In the genomic region with DNA sequence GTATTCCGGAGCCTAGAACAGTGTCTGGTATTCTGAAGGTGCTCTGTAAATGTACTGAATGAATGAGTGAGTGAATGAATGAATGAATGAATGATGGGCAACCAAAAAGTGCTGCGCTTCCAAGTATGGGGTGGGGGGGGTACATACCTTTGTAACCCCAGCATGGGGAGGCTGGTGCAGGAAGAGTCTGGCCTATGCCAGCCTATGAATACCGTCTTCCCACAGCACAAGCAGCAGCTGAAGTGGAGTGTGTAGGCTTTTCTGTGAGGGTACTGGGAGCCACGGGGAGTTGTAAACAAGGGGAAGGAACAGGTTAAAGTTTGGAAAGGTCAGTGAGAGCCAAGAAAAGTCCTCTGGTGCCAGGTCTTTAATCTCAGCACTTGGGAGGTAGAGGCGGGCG, we compare ENCODE assay signal across 22 mouse cellular contexts. TPM values are rescaled to one million over a fixed set of nuclear protein-coding genes. Genes with fewer than 3 reads are reported as not detected.
A peak's percentile ranks its signal among the peaks of the same experiment; 100 is the strongest.
DNase-seq lines count a peak whose midpoint lies in the region; ATAC-seq and TF ChIP-seq lines count a peak whose summit lies in the region.
"Had no signal": no experiment of that assay in that cellular context is flagged by ENCODE, and none has a peak within 500 bp of the region (broad histone marks: within the 10 kb centered on the region; RNA-seq: fewer than 3 reads in every experiment).

No protein-coding gene starts in this region.

- TF ChIP-seq CTCF in heart, adult 2 months (IDR thresholded peaks at IDR 0.05), result no peak
- TF ChIP-seq CTCF in heart, postnatal 0 days (IDR thresholded peaks at IDR 0.05; ENCODE audit: low read depth), result no peak
- TF ChIP-seq CTCF in E14TG2a.4 (conservative IDR thresholded peaks at IDR 0.05; ENCODE audit: low read length), result no peak

- H3K27ac ChIP-seq in heart, adult 2 months, result peak overlapping the region; percentile 71
- H3K27ac ChIP-seq in heart, postnatal 0 days (ENCODE audit: low read depth), result peak overlapping the region; percentile 75
- no peak overlapping the region; the same call in 1 of the 2 replicates for H3K27ac ChIP-seq in heart, embryonic 12.5 days (ENCODE audit: poor library complexity, severe bottlenecking)
- peak overlapping the region; percentile 59; the same call in 1 of the 2 replicates for H3K27ac ChIP-seq in ES-E14 (ENCODE audit: insufficient read depth, low read depth, low read length, poor library complexity, severe bottlenecking)
- H3K27ac ChIP-seq in forebrain, embryonic 12.5 days, result no peak overlapping the region
- H3K27ac ChIP-seq: forebrain, embryonic 10.5 days; forebrain, embryonic 15.5 days; hindbrain, embryonic 14.5 days; hindbrain, postnatal 0 days had no signal

- in situ Hi-C loops in ES-E14 (cut with MboI; ENCODE audit: low sequenced_read_pairs in 2 of 2, unreplicated experiment in 2 of 2), result no loop called here

- H3K9ac ChIP-seq in heart, adult 2 months (ENCODE audit: low read depth, low read length), result no peak overlapping the region
- no peak overlapping the region for H3K9ac ChIP-seq in heart, postnatal 0 days (replicated peaks; ENCODE audit: low read depth, low read length)
- no peak overlapping the region for H3K9ac ChIP-seq in heart, embryonic 12.5 days
- H3K9ac ChIP-seq in ES-E14 (ENCODE audit: insufficient read depth, low read depth, low read length, poor library complexity, severe bottlenecking), result no peak overlapping the region
- no peak overlapping the region for H3K9ac ChIP-seq in forebrain, embryonic 12.5 days
- H3K9ac ChIP-seq: forebrain, embryonic 15.5 days; kidney, embryonic 15.5 days had no signal

- DNase-seq in heart, adult 2 months, result no peak
- DNase-seq in heart, postnatal 36 days, result no peak
- DNase-seq in heart, postnatal 0 days (ENCODE audit: low spot score), result no peak
- no peak for DNase-seq in ES-E14 (ENCODE audit: low read depth, low spot score)
- DNase-seq: cerebellum, adult 18-20 months; cerebellum, adult 9-10 months; cerebellum, postnatal 14 days; gastrocnemius, postnatal 25 days had no signal

- no peaks in the 10 kb centered on the region for H3K36me3 ChIP-seq in heart, adult 2 months (ENCODE audit: control insufficient read depth, insufficient read depth, low read length)
- H3K36me3 ChIP-seq in heart, postnatal 0 days (replicated peaks; ENCODE audit: control insufficient read depth, insufficient read depth, low read length), result 0 out of 2 replicates have a peak, but pooled peaks cover 11% of the 10 kb centered on the region
- peaks cover 38% of the 10 kb centered on the region for H3K36me3 ChIP-seq in heart, embryonic 12.5 days
- peaks cover 53% of the 10 kb centered on the region for H3K36me3 ChIP-seq in E14TG2a.4 (ENCODE audit: insufficient read depth, low read length)
- H3K36me3 ChIP-seq in ES-E14 (ENCODE audit: control insufficient read depth, insufficient read depth, low read length, poor library complexity, severe bottlenecking), result peaks cover 35% of the 10 kb centered on the region
- H3K36me3 ChIP-seq in forebrain, embryonic 12.5 days (replicated peaks), result peaks cover 18% of the 10 kb centered on the region
- H3K36me3 ChIP-seq: forebrain, embryonic 15.5 days had no signal

- no peak overlapping the region for H3K4me2 ChIP-seq in heart, postnatal 0 days (ENCODE audit: low read depth, low read length)
- H3K4me2 ChIP-seq in heart, embryonic 12.5 days, result no peak overlapping the region
- no peak overlapping the region for H3K4me2 ChIP-seq in forebrain, embryonic 12.5 days
- H3K4me2 ChIP-seq: forebrain, embryonic 15.5 days; hindbrain, embryonic 14.5 days had no signal

- TF ChIP-seq EP300 in heart, adult 2 months (IDR thresholded peaks at IDR 0.05; ENCODE audit: insufficient read depth, low read depth, low read length), result no peak
- no peak for TF ChIP-seq EP300 in heart, postnatal 0 days (IDR thresholded peaks at IDR 0.05; ENCODE audit: low read depth)

- no peak for TF ChIP-seq POLR2A in heart, adult 2 months (IDR thresholded peaks at IDR 0.05; ENCODE audit: insufficient read depth, low read depth, low read length)

- H3K27me3 ChIP-seq in heart, adult 2 months (ENCODE audit: control insufficient read depth, insufficient read depth, low read length), result no peaks in the 10 kb centered on the region
- no peaks in the 10 kb centered on the region for H3K27me3 ChIP-seq in heart, postnatal 0 days (ENCODE audit: control insufficient read depth, insufficient read depth, low read length)
- no peaks in the 10 kb centered on the region for H3K27me3 ChIP-seq in heart, embryonic 12.5 days (replicated peaks)
- H3K27me3 ChIP-seq in E14TG2a.4 (ENCODE audit: insufficient read depth, low read length), result no peaks in the 10 kb centered on the region
- no peaks in the 10 kb centered on the region for H3K27me3 ChIP-seq in forebrain, embryonic 12.5 days
- H3K27me3 ChIP-seq: forebrain, embryonic 15.5 days; kidney, embryonic 15.5 days; Patski had no signal

- intact Hi-C loops in heart, adult 2 months (cut with DNase I), result loop anchor here (1.0 to 2.0 kb wide), 2 partner anchors 19 to 74 kb away; no protein-coding TSS in a partner anchor
- intact Hi-C loops in heart, postnatal 36 days (cut with DNase I), result loop anchor here (2.0 to 5.0 kb wide), 2 partner anchors 41 to 75 kb away; no protein-coding TSS in a partner anchor

- no peaks in the 10 kb centered on the region for H3K9me3 ChIP-seq in heart, postnatal 0 days (replicated peaks; ENCODE audit: control insufficient read depth, low read length)
- no peaks in the 10 kb centered on the region for H3K9me3 ChIP-seq in heart, embryonic 12.5 days (replicated peaks)
- H3K9me3 ChIP-seq in E14TG2a.4 (ENCODE audit: low read length) (no peaks in the 10 kb centered on the region), ES-E14 (ENCODE audit: control insufficient read depth, insufficient read depth, low read depth, low read length) (no peaks in the 10 kb centered on the region)
- no peaks in the 10 kb centered on the region for H3K9me3 ChIP-seq in forebrain, embryonic 12.5 days
- H3K9me3 ChIP-seq: forebrain, embryonic 15.5 days; G1E; kidney, embryonic 15.5 days had no signal

- H3K4me1 ChIP-seq in heart, adult 2 months (ENCODE audit: control insufficient read depth, insufficient read depth, low read length), result peaks cover 10% of the 10 kb centered on the region
- H3K4me1 ChIP-seq in heart, postnatal 0 days (ENCODE audit: control insufficient read depth, insufficient read depth), result peaks cover 39% of the 10 kb centered on the region
- H3K4me1 ChIP-seq in heart, embryonic 12.5 days (replicated peaks), result peaks cover 66% of the 10 kb centered on the region
- H3K4me1 ChIP-seq in E14TG2a.4 (replicated peaks; ENCODE audit: low read depth, low read length) (peaks cover 80% of the 10 kb centered on the region), ES-E14 (ENCODE audit: control insufficient read depth in 2 of 2, insufficient read depth in 2 of 2, low read length in 2 of 2, poor library complexity in 1 of 2) (peaks cover 15 to 33% of the 10 kb centered on the region in 2 experiments)
- peaks cover 39% of the 10 kb centered on the region for H3K4me1 ChIP-seq in forebrain, embryonic 12.5 days

- no peak overlapping the region for H3K4me3 ChIP-seq in heart, adult 2 months
- no peak overlapping the region for H3K4me3 ChIP-seq in heart, postnatal 0 days (ENCODE audit: low read depth, low read length)
- H3K4me3 ChIP-seq in heart, embryonic 12.5 days, result no peak overlapping the region
- H3K4me3 ChIP-seq in E14TG2a.4 (replicated peaks; ENCODE audit: low read length), result peak overlapping the region; percentile 45
- no peak overlapping the region for H3K4me3 ChIP-seq in ES-E14 (ENCODE audit: insufficient read depth in 1 of 2, low read depth in 1 of 2, low read length in 2 of 2, poor library complexity in 1 of 2, severe bottlenecking in 1 of 2)
- no peak overlapping the region for H3K4me3 ChIP-seq in forebrain, embryonic 12.5 days (replicated peaks)
- H3K4me3 ChIP-seq: forebrain, embryonic 10.5 days; forebrain, embryonic 15.5 days; kidney, embryonic 15.5 days had no signal

- no peak for ATAC-seq in heart, postnatal 0 days (ENCODE audit: insufficient read depth, low read depth)
- no peak for ATAC-seq in heart, embryonic 12.5 days (ENCODE audit: insufficient number of reproducible peaks, low FRiP score)
- ATAC-seq in forebrain, embryonic 12.5 days (ENCODE audit: low FRiP score), result no peak
- ATAC-seq: CD4-positive, CD25-positive, alpha-beta regulatory T cell, adult 4 months; forebrain, embryonic 15.5 days; hindbrain, postnatal 0 days; inflammation-experienced regulatory T-cells, adult 6 months; intestine, embryonic 16.5 days; Patski had no signal

- WGBS in heart, adult 2 months, result 82% methylated on average over 6 of the region's 6 CpGs
- WGBS in heart, postnatal 0 days, result 83% methylated on average over 6 of the region's 6 CpGs
- 83% methylated on average over 6 of the region's 6 CpGs for WGBS in heart, embryonic 12.5 days
- WGBS in forebrain, embryonic 12.5 days, result 88% methylated on average over 6 of the region's 6 CpGs

- no peaks in the 10 kb centered on the region; the same call in 1 of the 2 replicates for H3K79me2 ChIP-seq in heart, adult 2 months (replicated peaks; ENCODE audit: control insufficient read depth, insufficient read depth, low read length)

RNA-seq across cellular contexts. Expression of gene Nectin2, which starts 6.5 kb away (rescaled TPM):
- 10 to 100 TPM; 30.2 to 41.4 TPM for total RNA-seq in heart, adult 2 months (2021)
- polyA plus RNA-seq in heart, adult 2 months (2012; rRNA removed), result 29.4 and 30.7 TPM in 2 replicates
- total RNA-seq in heart, postnatal 36 days (2021), result 10 to 100 TPM; 33.2 to 41.7 TPM
- 76.5 and 81.3 TPM in 2 replicates for total RNA-seq in heart, postnatal 0 days (2014; rRNA removed; ENCODE audit: low replicate concordance)
- polyA plus RNA-seq in heart, postnatal 0 days (2015; fragmentation: Nextera tagmentation; extraction: Ambion mirVana), result 43.6 and 44.8 TPM in 2 replicates
- polyA plus RNA-seq in heart, embryonic 12.5 days (2016; fragmentation: Nextera tagmentation; extraction: Ambion mirVana), result 99.1 and 101 TPM in 2 replicates
- 241 and 392 TPM in 2 replicates for total RNA-seq in ES-E14 (2012; rRNA removed)
- 45.9 and 47.3 TPM in 2 replicates for polyA plus RNA-seq in forebrain, embryonic 12.5 days (2016; fragmentation: Nextera tagmentation; extraction: Ambion mirVana)

RNA-seq across cellular contexts. Expression of gene Bcam, which starts 27.0 kb away (rescaled TPM):
- total RNA-seq in heart, adult 2 months (2021), result 100 to 1,000 TPM; 190 to 214 TPM
- 240 and 262 TPM in 2 replicates for polyA plus RNA-seq in heart, adult 2 months (2012; rRNA removed)
- 100 to 1,000 TPM; 210 to 232 TPM for total RNA-seq in heart, postnatal 36 days (2021)
- 697 and 786 TPM in 2 replicates for total RNA-seq in heart, postnatal 0 days (2014; rRNA removed; ENCODE audit: low replicate concordance)
- 293 and 303 TPM in 2 replicates for polyA plus RNA-seq in heart, postnatal 0 days (2015; fragmentation: Nextera tagmentation; extraction: Ambion mirVana)
- polyA plus RNA-seq in heart, embryonic 12.5 days (2016; fragmentation: Nextera tagmentation; extraction: Ambion mirVana), result 232 and 245 TPM in 2 replicates
- 167 and 309 TPM in 2 replicates for total RNA-seq in ES-E14 (2012; rRNA removed)
- 8.9 and 10.9 TPM in 2 replicates for polyA plus RNA-seq in forebrain, embryonic 12.5 days (2016; fragmentation: Nextera tagmentation; extraction: Ambion mirVana)
- polyA plus RNA-seq: G1E had no signal

RNA-seq across cellular contexts. Expression of gene Tomm40, which starts 28.6 kb away (rescaled TPM):
- total RNA-seq in heart, adult 2 months (2021), result 10 to 100 TPM; 92.7 to 98.2 TPM
- polyA plus RNA-seq in heart, adult 2 months (2012; rRNA removed), result 81.9 and 91.2 TPM in 2 replicates
- 100 to 1,000 TPM in 1 of 2 experiments, 10 to 100 TPM in 1; 97.7 to 102 TPM for total RNA-seq in heart, postnatal 36 days (2021)
- total RNA-seq in heart, postnatal 0 days (2014; rRNA removed; ENCODE audit: low replicate concordance), result 170 and 172 TPM in 2 replicates
- 164 and 166 TPM in 2 replicates for polyA plus RNA-seq in heart, postnatal 0 days (2015; fragmentation: Nextera tagmentation; extraction: Ambion mirVana)
- 160 and 166 TPM in 2 replicates for polyA plus RNA-seq in heart, embryonic 12.5 days (2016; fragmentation: Nextera tagmentation; extraction: Ambion mirVana)
- total RNA-seq in ES-E14 (2012; rRNA removed), result 342 and 366 TPM in 2 replicates
- polyA plus RNA-seq in forebrain, embryonic 12.5 days (2016; fragmentation: Nextera tagmentation; extraction: Ambion mirVana), result 136 and 149 TPM in 2 replicates

RNA-seq across cellular contexts. Expression of gene Apoe, which starts 44.8 kb away (rescaled TPM):
- 100 to 1,000 TPM; 278 to 293 TPM for total RNA-seq in heart, adult 2 months (2021)
- polyA plus RNA-seq in heart, adult 2 months (2012; rRNA removed), result 456 and 519 TPM in 2 replicates
- 100 to 1,000 TPM; 308 to 344 TPM for total RNA-seq in heart, postnatal 36 days (2021)
- 369 and 373 TPM in 2 replicates for total RNA-seq in heart, postnatal 0 days (2014; rRNA removed; ENCODE audit: low replicate concordance)
- 471 and 552 TPM in 2 replicates for polyA plus RNA-seq in heart, postnatal 0 days (2015; fragmentation: Nextera tagmentation; extraction: Ambion mirVana)
- polyA plus RNA-seq in heart, embryonic 12.5 days (2016; fragmentation: Nextera tagmentation; extraction: Ambion mirVana), result 399 and 400 TPM in 2 replicates
- 683 and 2,144 TPM in 2 replicates for total RNA-seq in ES-E14 (2012; rRNA removed)
- polyA plus RNA-seq in forebrain, embryonic 12.5 days (2016; fragmentation: Nextera tagmentation; extraction: Ambion mirVana), result 115 and 128 TPM in 2 replicates

RNA-seq across cellular contexts. Expression of gene Apoc1, which starts 51.3 kb away (rescaled TPM):
- total RNA-seq in heart, adult 2 months (2021), result 1 to 10 TPM; 2.7 to 4.2 TPM
- polyA plus RNA-seq in heart, adult 2 months (2012; rRNA removed), result 3.1 and 7.2 TPM in 2 replicates
- total RNA-seq in heart, postnatal 36 days (2021), result 1 to 10 TPM; 1.2 to 3.3 TPM
- total RNA-seq in heart, postnatal 0 days (2014; rRNA removed; ENCODE audit: low replicate concordance), result not detected in 2 replicates
- 8.2 and 10.8 TPM in 2 replicates for polyA plus RNA-seq in heart, postnatal 0 days (2015; fragmentation: Nextera tagmentation; extraction: Ambion mirVana)
- polyA plus RNA-seq in heart, embryonic 12.5 days (2016; fragmentation: Nextera tagmentation; extraction: Ambion mirVana), result 6.7 and 8.9 TPM in 2 replicates
- 72.3 and 106 TPM in 2 replicates for total RNA-seq in ES-E14 (2012; rRNA removed)
- polyA plus RNA-seq in forebrain, embryonic 12.5 days (2016; fragmentation: Nextera tagmentation; extraction: Ambion mirVana), result 0.73 and 1.2 TPM in 2 replicates
- polyA plus RNA-seq: C2C12; CD4-positive, CD25-positive, alpha-beta regulatory T cell, adult 4 months had no signal

Comparison
In these comparisons a context has a peak if more than half of its experiments do, and no peak if none do; other contexts are left out.
1. H3K27ac ChIP-seq: peak in heart, adult 2 months (single experiment), heart, postnatal 0 days (single experiment) and ES-E14 (single experiment); none in heart, embryonic 12.5 days (single experiment) and forebrain, embryonic 12.5 days (single experiment).